Mouse (Mus musculus): ENCODE measurements around the gene Kank1. TPM values are rescaled to one million over a fixed set of nuclear protein-coding genes. Genes with fewer than 3 reads are reported as not detected.
"Not testable (repeated sequence)": the region's sequence is repeated elsewhere in the genome, so short reads cannot be mapped to it uniquely, and the experiment has no call there.

Kank1 gene
- total RNA-seq, 2 experiments from 2014 or later: 18.9 to 22.0 TPM

GRCm38 (mm10) chr19:25447373-25447772 lies 210.6 kb downstream of the Kank1 start:
- intact Hi-C loops (cut with DNase I): loop anchor here (5.0 kb wide), 1 partner anchor 315 kb away; no protein-coding TSS in a partner anchor
- no peak for DNase-seq (ENCODE audit: extremely low spot score in 1 of 2, low spot score in 2 of 2)

- DNase-seq (ENCODE audit: extremely low spot score in 1 of 2, low spot score in 2 of 2): peak in 1 of 2 experiments; percentile 60
- intact Hi-C loops (cut with DNase I): loop anchor here (5.0 to 10.0 kb wide), 2 partner anchors 346 to 494 kb away; no protein-coding TSS in a partner anchor
These were observed 214.3 kb downstream of the Kank1 start for GRCm38 (mm10) chr19:25450869-25451629.

DNA sequence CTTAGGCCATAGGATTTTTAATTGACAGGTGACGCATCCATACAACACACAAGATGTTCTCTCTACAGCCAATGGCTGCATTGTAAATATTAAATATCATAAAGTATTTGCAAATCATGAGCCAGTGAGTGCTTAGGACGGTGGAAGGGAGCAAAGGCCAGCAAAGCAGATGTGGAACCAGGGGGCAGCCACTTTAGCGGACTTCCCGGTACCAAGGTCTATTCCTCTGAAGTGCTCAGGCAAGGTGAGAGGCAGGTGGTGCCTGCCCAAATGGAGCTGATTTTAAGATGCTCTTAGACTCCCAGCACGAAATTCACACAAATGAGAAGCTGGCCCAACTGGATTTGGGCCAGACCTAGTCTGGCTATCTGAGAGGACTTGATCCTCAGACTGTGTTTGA lies 216.4 kb downstream of the Kank1 start:
- intact Hi-C loops (cut with DNase I): loop anchor here (5.0 to 10.0 kb wide), 2 partner anchors 348 to 496 kb away; no protein-coding TSS in a partner anchor
- no peak for DNase-seq (ENCODE audit: extremely low spot score in 1 of 2, low spot score in 2 of 2)

GRCm38 (mm10) chr19:25460760-25461159 lies 224.0 kb downstream of the Kank1 start:
- intact Hi-C loops (cut with DNase I): no loop called here
- DNase-seq (ENCODE audit: extremely low spot score in 1 of 2, low spot score in 2 of 2): no peak

- no peak for DNase-seq (ENCODE audit: extremely low spot score in 1 of 2, low spot score in 2 of 2)
- intact Hi-C loops (cut with DNase I): no loop called here
These were observed 225.0 kb downstream of the Kank1 start for GRCm38 (mm10) chr19:25461553-25462320.

GRCm38 (mm10) chr19:25475806-25476205 lies 239.0 kb downstream of the Kank1 start:
- DNase-seq (ENCODE audit: extremely low spot score in 1 of 2, low spot score in 2 of 2); intact Hi-C loops (cut with DNase I): not testable (repeated sequence)

DNA sequence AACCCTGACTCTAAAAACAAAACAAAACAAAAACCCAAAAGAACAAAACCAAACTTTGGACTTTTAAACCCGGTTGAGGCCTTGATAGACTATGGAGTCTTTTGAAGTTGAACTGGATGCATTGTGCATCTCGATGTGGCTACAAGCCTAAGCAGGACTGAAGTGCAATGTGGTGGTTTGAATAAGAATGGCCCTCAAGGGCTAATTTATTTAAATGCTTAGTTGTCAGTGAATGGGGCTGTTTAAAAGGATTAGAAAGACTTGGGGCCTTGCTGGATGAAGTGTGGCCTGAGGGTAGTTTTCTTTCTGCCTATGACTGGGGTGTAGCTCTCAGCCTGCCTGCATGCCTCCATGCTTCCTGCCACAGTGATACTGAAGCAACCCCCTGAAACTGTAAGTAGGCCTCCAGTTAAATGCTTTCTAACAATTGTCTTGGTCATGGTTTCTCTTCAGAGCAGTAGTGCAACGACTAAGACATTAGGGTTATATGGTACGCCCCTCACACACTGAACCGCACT lies 242.4 kb downstream of the Kank1 start:
- DNase-seq (ENCODE audit: extremely low spot score in 1 of 2, low spot score in 2 of 2): no peak
- intact Hi-C loops (cut with DNase I): no loop called here

DNA sequence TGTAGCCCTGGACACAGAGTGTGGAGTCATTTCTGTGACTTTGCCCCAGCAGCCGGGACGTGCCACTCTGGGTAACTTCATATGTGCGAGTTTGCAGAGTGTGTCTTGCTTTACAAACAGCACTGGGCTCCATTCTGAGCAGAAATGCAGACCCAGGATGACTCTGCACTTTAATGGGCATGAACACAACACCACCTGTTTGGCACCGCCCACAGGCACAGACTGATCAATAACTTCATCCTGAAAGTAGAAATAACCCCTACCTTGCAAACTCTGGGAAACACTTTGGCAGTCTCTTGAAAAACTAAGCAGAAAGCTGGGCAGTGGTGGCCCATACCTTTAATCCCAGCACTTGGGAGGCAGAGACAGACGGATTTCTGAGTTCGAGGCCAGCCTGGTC lies 244.0 kb downstream of the Kank1 start:
- DNase-seq (ENCODE audit: extremely low spot score in 1 of 2, low spot score in 2 of 2): no peak
- intact Hi-C loops (cut with DNase I): no loop called here

Other genes with a start within 250 kb of the Kank1 start
- gene Dock8, start 237.4 kb upstream of the Kank1 start, total RNA-seq (2021): 1 to 10 TPM; 3.5 to 4.2 TPM

Data from left cerebral cortex, postnatal 10 days (tissue).